Mouse (Mus musculus) heart, embryonic 14.5 days (tissue): ENCODE data around the gene Col4a3bp. TPM values are rescaled to one million over a fixed set of nuclear protein-coding genes. Genes with fewer than 3 reads are reported as not detected.

Source experiments
- ATAC-seq: fragments of 200-750 bp; cut with Nextera tagmentation; 2 replicates; pipeline ENCODE4 v1.8.0; 2017; ENCODE audit warnings: low read depth, moderate TSS enrichment; ENCODE audit not compliant: insufficient number of reproducible peaks, insufficient read depth, low FRiP score
- H3K27ac ChIP-seq, 2 experiments: fragments of 200-500 bp in 1 of 2; fragments of 300-500 bp in 1 of 2; sonication (generic) in 1 of 2; replicated peaks in 1 of 2; 2 replicates each; pipeline ENCODE4 v1.5.1; 2012 to 2014; ENCODE audit warnings: low read depth in 2 of 2, low read length in 2 of 2, control low read depth in 1 of 2, mild to moderate bottlenecking in 1 of 2, mixed read lengths in 1 of 2; ENCODE audit not compliant: control insufficient read depth in 1 of 2, insufficient read depth in 1 of 2
- H3K27me3 ChIP-seq: fragments of 300-500 bp; sonication (generic); 2 replicates; pipeline ENCODE4 v1.6.1; 2014; ENCODE audit warnings: mild to moderate bottlenecking, low read length, control low read depth; ENCODE audit not compliant: control insufficient read depth, insufficient read depth
- H3K36me3 ChIP-seq: fragments of 300-500 bp; sonication (generic); 2 replicates; pipeline ENCODE4 v1.6.1; 2014; ENCODE audit warnings: mild to moderate bottlenecking, control low read depth, low read length, mixed read lengths; ENCODE audit not compliant: control insufficient read depth, insufficient read depth
- H3K4me1 ChIP-seq, 2 experiments: fragments of 200-500 bp in 1 of 2; fragments of 300-500 bp in 1 of 2; sonication (generic) in 1 of 2; 2 replicates each; pipeline ENCODE4 v1.6.1; 2012 to 2014; ENCODE audit warnings: low read length in 2 of 2, control low read depth in 1 of 2, mixed read lengths in 1 of 2; ENCODE audit not compliant: control insufficient read depth in 2 of 2, insufficient read depth in 2 of 2
- H3K4me2 ChIP-seq: fragments of 300-500 bp; sonication (generic); 2 replicates; pipeline ENCODE4 v1.6.1; 2014; ENCODE audit warnings: mild to moderate bottlenecking, low read length
- H3K4me3 ChIP-seq, 2 experiments: fragments of 200-500 bp in 1 of 2; fragments of 300-500 bp in 1 of 2; sonication (generic) in 1 of 2; 2 replicates each; pipeline ENCODE4 v1.5.1; 2012 to 2014; ENCODE audit warnings: low read length in 2 of 2, mild to moderate bottlenecking in 2 of 2, control low read depth in 1 of 2, low read depth in 1 of 2, moderate library complexity in 1 of 2; ENCODE audit not compliant: control insufficient read depth in 1 of 2, insufficient read depth in 1 of 2
- H3K9ac ChIP-seq: fragments of 300-500 bp; sonication (generic); 2 replicates; pipeline ENCODE4 v1.6.1; 2014; ENCODE audit warnings: mild to moderate bottlenecking, low read length
- H3K9me3 ChIP-seq: fragments of 300-500 bp; sonication (generic); 2 replicates; pipeline ENCODE4 v1.6.1; 2016; ENCODE audit warnings: low read length, control low read depth; ENCODE audit not compliant: control insufficient read depth
- WGBS: fragments of 180-500 bp; shearing (Covaris S2); extraction: QIAGEN DNeasy Blood & Tissue Kit; methylation state at CpG from one replicate; pipeline ENCODE4 v1.1.7; 2014; 5-methylcytosine and 5-hydroxymethylcytosine counted together
- polyA plus RNA-seq: library from polyadenylated mRNA; unstranded; fragments of >200 nt; fragmentation: Nextera tagmentation; extraction: Ambion mirVana; gene quantifications from 2 replicates; pipeline ENCODE4 v1.2.1, GENCODE M21; 2014

Gene Col4a3bp
- polyA plus RNA-seq, 1 experiment from 2014 or later, result 11.9 TPM

- Histone ChIP-seq H3K4me3 (no peak overlapping the region), H3K27me3 (no peaks in the 10 kb centered on the region), H3K9me3 (no peaks in the 10 kb centered on the region), H3K36me3 (no peaks in the 10 kb centered on the region), H3K4me1 (peaks cover 0 to 4% of the 10 kb centered on the region in 2 experiments; a peak in 2 of 4 replicates), H3K4me2 (no peak overlapping the region), H3K9ac (no peak overlapping the region), H3K27ac (no peak overlapping the region)
- WGBS, result 89% methylated on average over 1 of the region's 1 CpGs
- no peak for ATAC-seq
Observed at GRCm38 (mm10) chr13:96588642-96589041, 46.2 kb downstream of the Col4a3bp start.

- Histone ChIP-seq H3K27ac (no peak overlapping the region), H3K4me2 (no peak overlapping the region), H3K4me1 (peaks cover 0 to 4% of the 10 kb centered on the region in 2 experiments; a peak in 1 of 4 replicates), H3K27me3 (no peaks in the 10 kb centered on the region), H3K36me3 (peaks cover 6% of the 10 kb centered on the region), H3K9me3 (no peaks in the 10 kb centered on the region), H3K4me3 (no peak overlapping the region), H3K9ac (no peak overlapping the region)
- no peak for ATAC-seq
- 7% methylated on average over 1 of the region's 1 CpGs for WGBS
Observed at GRCm38 (mm10) chr13:96593621-96594020, 51.2 kb downstream of the Col4a3bp start.

- Histone ChIP-seq H3K36me3 (peaks cover 11% of the 10 kb centered on the region), H3K9ac (no peak overlapping the region), H3K4me1 (peaks cover 0 to 4% of the 10 kb centered on the region in 2 experiments; a peak in 1 of 4 replicates), H3K27ac (no peak overlapping the region), H3K9me3 (no peaks in the 10 kb centered on the region), H3K4me3 (no peak overlapping the region), H3K27me3 (no peaks in the 10 kb centered on the region), H3K4me2 (no peak overlapping the region)
- ATAC-seq, result no peak
- 71% methylated on average over 4 of the region's 4 CpGs for WGBS
Observed at GRCm38 (mm10) chr13:96594070-96594469, 51.7 kb downstream of the Col4a3bp start.

GRCm38 (mm10) chr13:96599182-96599581 lies 56.8 kb downstream of the Col4a3bp start:
- no peaks in the 10 kb centered on the region for H3K27me3 ChIP-seq
- H3K4me3 ChIP-seq, result no peak overlapping the region
- peaks cover 35% of the 10 kb centered on the region for H3K36me3 ChIP-seq
- no peak overlapping the region for H3K4me2 ChIP-seq
- no peak overlapping the region for H3K9ac ChIP-seq
- H3K27ac ChIP-seq, result no peak overlapping the region
- no peaks in the 10 kb centered on the region for H3K9me3 ChIP-seq
- 91% methylated on average over 9 of the region's 9 CpGs for WGBS
- H3K4me1 ChIP-seq, result no peaks in the 10 kb centered on the region
- no peak for ATAC-seq

GRCm38 (mm10) chr13:96604242-96604641 lies 61.8 kb downstream of the Col4a3bp start:
- no peaks in the 10 kb centered on the region for H3K9me3 ChIP-seq
- 92% methylated on average over 2 of the region's 2 CpGs for WGBS
- no peak overlapping the region for H3K27ac ChIP-seq

GRCm38 (mm10) chr13:96614615-96615014 lies 72.2 kb downstream of the Col4a3bp start:
- Histone ChIP-seq H3K27ac (no peak overlapping the region), H3K4me2 (no peak overlapping the region), H3K27me3 (no peaks in the 10 kb centered on the region), H3K9ac (no peak overlapping the region), H3K36me3 (peaks cover 62% of the 10 kb centered on the region), H3K9me3 (no peaks in the 10 kb centered on the region), H3K4me1 (no peaks in the 10 kb centered on the region), H3K4me3 (no peak overlapping the region)
- ATAC-seq, result no peak
- WGBS, result 86% methylated on average over 3 of the region's 3 CpGs

More at GRCm38 (mm10) chr13:96604242-96604641, 61.8 kb downstream of the Col4a3bp start:
- Histone ChIP-seq H3K4me3 (no peak overlapping the region), H3K27me3 (no peaks in the 10 kb centered on the region), H3K36me3 (peaks cover 57% of the 10 kb centered on the region), H3K9ac (no peak overlapping the region), H3K4me2 (no peak overlapping the region), H3K4me1 (no peaks in the 10 kb centered on the region)
- ATAC-seq, result no peak

GRCm38 (mm10) chr13:96620891-96621290 lies 78.5 kb downstream of the Col4a3bp start:
- Histone ChIP-seq H3K27ac (no peak overlapping the region), H3K9me3 (no peaks in the 10 kb centered on the region), H3K4me2 (no peak overlapping the region), H3K4me1 (no peaks in the 10 kb centered on the region), H3K4me3 (no peak overlapping the region), H3K27me3 (no peaks in the 10 kb centered on the region), H3K9ac (no peak overlapping the region), H3K36me3 (peaks cover 33% of the 10 kb centered on the region)
- 60% methylated on average over 1 of the region's 1 CpGs for WGBS
- no peak for ATAC-seq

GRCm38 (mm10) chr13:96630396-96630795 lies 88.0 kb downstream of the Col4a3bp start:
- Histone ChIP-seq H3K4me1 (no peaks in the 10 kb centered on the region), H3K9ac (no peak overlapping the region), H3K36me3 (peaks cover 68% of the 10 kb centered on the region), H3K27me3 (no peaks in the 10 kb centered on the region), H3K9me3 (no peaks in the 10 kb centered on the region), H3K27ac (no peak overlapping the region), H3K4me3 (no peak overlapping the region), H3K4me2 (no peak overlapping the region)
- ATAC-seq, result no peak
- WGBS, result 85% methylated on average over 4 of the region's 4 CpGs
